Mouse (Mus musculus) megakaryocyte, adult 5-6 weeks (primary cell): Measurements from ENCODE around the gene B3galt1. TPM values are rescaled to one million over a fixed set of nuclear protein-coding genes. Genes with fewer than 3 reads are reported as not detected.

ENCODE experiments used
- ATAC-seq: 2 replicates; pipeline ENCODE4 v1.8.0; 2016; ENCODE audit warnings: mild to moderate bottlenecking, inconsistent platforms; ENCODE audit not compliant: poor library complexity, severe bottlenecking
- total RNA-seq, 2 experiments: library from RNA; stranded (forward) in 1 of 2; stranded (reverse) in 1 of 2; fragments of 153-499, 151-499 nt in 1 of 2; fragments of 221-1000, 200-1000 nt in 1 of 2; gene quantifications; 2 replicates each; pipeline versions ENCODE4 v1.2.3 to v1.2.4; 2015 to 2017

B3galt1 gene
- total RNA-seq, 2 experiments from 2014 or later = not detected

- ATAC-seq = no peak
Observed at GRCm38 (mm10) chr2:68034711-68035110, 469.0 kb downstream of the B3galt1 start.

GRCm38 (mm10) chr2:68040752-68041151 lies 475.1 kb downstream of the B3galt1 start:
- ATAC-seq = no peak

- ATAC-seq = no peak
Observed at GRCm38 (mm10) chr2:68052481-68052880, 486.8 kb downstream of the B3galt1 start.

GRCm38 (mm10) chr2:68053243-68053642 lies 487.6 kb downstream of the B3galt1 start:
- no peak for ATAC-seq

DNA sequence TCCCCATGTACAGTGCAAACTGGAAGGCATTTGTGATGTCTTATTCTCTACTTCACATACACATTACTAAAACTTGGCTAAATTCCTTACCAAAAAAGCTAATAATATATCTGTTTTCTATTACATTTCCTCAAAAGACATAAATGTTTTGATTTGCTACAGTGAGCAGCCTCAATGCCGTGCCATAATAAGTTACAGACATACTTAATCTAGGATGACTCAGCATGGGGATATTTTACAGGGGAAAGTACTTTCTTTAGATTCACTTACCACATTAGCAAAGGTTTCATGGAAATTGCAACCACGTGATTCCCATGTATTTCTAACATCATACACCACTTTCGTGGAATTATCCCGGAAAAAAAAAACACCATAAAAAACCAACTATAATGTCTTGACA lies 495.7 kb downstream of the B3galt1 start:
- no peak for ATAC-seq

DNA sequence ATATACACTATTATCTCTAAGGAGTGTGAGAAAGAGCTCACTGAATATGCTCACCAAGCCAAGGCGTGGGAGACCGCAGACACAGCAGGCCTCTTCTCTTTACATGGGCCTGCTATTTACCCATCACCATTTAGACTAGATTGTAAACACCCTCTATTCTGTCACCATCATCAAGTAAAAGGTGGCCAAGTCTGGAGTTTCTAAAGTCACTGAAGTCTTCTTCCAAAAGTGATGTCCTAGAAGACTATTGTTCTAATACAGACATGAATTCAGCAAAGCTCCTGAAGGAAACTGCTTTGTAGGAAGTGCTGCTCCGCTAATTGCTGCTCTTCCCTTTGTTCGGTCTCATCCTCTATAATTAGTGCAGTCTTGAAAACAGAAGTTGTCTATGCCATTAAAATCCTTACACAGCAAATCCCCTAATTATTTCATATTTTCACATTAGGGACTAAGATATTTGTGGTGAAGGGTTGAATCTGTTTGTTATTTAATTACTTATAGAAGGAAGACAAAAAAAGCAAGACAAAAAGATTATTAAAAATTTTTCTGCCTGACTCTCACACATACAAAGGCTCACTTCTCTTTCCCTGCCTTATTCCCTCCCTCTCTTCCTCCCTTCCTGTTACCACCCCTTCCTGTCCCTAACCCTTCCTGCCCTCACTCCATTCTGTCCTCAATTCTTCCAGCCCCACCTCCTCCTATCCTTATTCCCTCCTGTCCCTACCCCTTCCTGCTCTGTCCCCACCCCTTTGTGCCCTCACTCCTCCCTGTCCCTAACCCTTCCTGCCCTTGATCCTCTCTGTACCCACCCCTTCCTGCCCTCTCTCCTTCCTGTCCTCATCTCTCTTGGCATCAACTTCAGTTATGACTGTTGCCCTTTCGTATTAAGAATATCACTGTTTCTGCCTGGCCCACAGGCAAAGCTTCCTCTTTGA lies 514.0 kb downstream of the B3galt1 start:
- ATAC-seq = no peak

- ATAC-seq = no peak
Observed at GRCm38 (mm10) chr2:68080872-68081280, 515.2 kb downstream of the B3galt1 start.

DNA sequence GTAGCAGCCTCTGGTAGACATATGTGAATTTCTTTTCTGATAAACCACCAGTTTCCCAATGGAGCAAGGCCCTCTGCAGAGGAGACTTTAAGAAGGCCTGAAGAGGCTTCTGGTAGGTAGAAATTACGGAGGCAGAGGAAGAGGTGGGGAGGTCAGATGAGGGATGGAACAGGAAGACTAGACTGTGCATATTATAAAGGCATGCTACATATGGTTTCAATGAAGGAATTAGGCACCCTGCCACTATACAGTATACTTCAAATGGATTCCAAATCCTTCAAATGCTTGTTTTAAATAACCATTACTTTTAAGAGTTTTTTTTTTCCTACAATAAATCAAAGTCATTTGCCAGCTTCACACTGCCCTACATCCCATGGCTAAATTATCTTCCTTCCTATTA lies 518.8 kb downstream of the B3galt1 start:
- ATAC-seq = no peak

DNA sequence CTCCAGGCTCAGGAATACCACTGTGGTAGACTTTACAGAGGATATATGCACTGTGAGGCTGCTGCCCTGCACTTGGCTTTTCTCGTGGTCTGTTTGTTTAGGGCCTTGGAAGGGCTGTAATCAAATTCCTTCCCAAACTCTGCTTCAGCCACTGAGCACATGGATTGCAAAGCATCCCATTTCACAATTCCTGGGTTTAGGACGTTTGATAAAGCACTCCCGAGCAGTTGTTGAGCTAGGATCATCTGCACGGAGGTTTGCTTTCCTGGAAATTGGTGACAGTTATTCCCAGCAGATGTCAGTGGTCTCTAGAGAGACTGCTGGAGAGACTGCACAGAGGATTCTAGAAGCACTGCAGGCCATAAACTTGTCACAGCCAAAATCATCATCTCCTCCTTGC lies 520.4 kb downstream of the B3galt1 start:
- no peak for ATAC-seq

DNA sequence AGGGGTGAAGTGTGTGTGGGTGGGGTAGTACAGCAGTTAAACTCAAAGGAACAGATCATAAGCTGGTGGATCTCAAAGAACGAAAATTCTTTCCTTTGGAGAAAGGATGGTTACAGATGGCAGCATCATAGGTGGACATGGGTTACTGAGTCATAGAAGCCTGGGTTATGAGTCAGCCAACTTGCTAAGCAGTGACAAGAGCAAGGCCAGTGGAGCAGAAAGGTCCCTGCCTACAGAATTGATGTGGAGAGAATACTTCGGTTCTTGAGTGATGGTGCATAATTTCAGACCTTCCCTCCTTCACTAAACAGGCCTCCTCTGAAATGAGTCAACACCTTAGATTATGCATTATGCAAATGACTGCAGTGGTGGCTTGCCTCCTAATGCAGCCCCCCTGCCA lies 525.9 kb downstream of the B3galt1 start:
- no peak for ATAC-seq

DNA sequence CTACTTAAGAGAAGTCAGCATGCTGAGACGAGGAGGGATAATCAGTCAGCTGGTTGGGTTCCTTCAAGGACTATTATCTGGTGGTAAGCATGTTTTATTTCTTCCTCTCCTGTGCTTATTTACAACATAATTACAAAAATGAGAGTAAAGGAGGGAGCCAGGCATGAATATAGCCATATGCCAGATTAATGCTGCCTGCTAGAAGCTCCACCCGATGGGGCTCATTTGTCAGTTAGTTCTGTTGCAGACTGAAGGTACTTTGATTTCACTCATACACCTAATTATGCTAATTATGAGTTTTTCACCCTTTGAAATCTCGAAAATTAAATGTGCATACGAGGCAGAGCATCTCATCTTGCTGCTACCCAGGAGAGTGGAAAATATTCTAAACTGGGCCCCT lies 539.0 kb downstream of the B3galt1 start:
- no peak for ATAC-seq

- no peak for ATAC-seq
Observed at GRCm38 (mm10) chr2:68118076-68118475, 552.4 kb downstream of the B3galt1 start.

DNA sequence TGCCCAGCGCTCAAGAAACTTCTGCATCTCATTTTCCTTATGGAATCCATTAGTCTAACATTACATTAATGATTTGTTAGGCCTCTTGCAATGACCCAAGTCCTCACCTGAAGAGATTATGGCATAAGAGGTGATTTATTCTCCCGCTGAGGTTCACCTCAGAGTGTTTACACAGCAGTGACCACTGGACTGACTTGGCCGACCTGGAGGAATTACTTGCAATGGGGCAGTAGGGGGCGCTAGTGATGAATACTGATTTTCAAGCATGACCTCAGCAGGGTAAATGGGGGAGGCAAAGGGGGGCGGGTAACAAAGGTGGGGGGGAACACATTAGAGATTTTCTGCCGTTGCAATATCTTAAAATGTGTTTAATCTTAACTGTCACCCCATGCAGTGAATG lies 559.1 kb downstream of the B3galt1 start:
- no peak for ATAC-seq

DNA sequence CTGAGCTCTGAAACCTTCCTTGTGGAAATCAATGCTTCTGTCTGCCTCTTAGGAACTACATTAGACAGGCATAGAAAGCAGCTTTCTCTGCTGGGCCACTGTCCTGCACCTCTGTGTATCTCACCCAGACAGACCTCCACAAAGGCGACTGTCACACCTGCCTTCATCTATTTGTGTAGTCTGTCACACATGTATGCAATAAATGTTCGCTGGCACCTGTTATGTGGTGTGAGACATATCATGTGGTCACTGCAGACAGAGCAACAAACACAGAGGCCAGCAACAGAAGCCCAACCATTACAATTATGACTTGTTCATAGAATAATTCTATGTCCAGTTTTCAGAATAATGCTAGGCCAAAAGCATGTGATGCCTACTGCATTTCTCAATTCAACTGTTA lies 575.4 kb downstream of the B3galt1 start:
- ATAC-seq = no peak

- ATAC-seq = no peak
Observed at GRCm38 (mm10) chr2:68143292-68143691, 577.6 kb downstream of the B3galt1 start.

- ATAC-seq = no peak
Observed at GRCm38 (mm10) chr2:68159751-68160150, 594.1 kb downstream of the B3galt1 start.

DNA sequence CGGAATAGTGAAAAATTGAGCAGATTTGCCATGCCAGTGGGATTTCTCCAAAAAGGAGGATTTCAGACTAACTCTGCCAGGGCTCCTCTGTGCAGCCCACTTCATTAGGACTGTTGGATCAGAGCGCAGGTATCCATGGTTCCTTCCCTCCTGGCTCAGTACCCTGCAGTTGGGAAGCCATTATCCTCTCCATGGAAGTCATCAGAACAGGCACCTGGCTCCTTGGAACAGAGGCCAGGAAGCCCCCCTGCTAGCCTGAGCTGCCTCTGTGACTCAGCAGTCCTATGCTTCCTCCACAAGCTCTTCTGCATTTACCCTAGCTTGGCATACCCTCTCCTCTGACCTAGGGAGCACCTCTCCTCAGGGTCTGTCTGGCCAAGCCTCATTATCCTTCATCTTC lies 594.9 kb downstream of the B3galt1 start:
- no peak for ATAC-seq

DNA sequence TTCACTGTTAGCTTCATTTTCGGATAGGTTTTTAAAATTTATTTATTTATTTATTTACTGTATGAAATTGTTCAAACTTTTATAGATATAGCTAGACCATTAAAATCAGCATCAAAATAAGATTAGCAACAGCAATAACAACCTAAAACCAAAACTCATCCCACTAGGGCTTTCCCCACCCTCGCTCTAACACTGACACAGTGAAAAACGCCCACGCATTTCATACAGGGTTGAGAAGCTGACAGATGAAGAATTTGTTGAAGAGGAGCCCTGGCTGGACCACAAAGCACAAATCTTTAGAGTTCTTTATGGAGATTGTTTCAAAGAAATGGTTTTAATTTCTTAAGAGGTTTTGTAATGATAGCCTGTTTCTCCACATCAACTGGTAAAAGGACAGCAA lies 596.3 kb downstream of the B3galt1 start:
- ATAC-seq = no peak

- no peak for ATAC-seq
Observed at GRCm38 (mm10) chr2:68171306-68171705, 605.6 kb downstream of the B3galt1 start.
